Mouse (Mus musculus): Measurements from ENCODE around the gene Olfr958. TPM values are rescaled to one million over a fixed set of nuclear protein-coding genes. Genes with fewer than 3 reads are reported as not detected.

The Olfr958 gene
- polyA plus RNA-seq (2017; shearing (Covaris generic)): not detected

DNA sequence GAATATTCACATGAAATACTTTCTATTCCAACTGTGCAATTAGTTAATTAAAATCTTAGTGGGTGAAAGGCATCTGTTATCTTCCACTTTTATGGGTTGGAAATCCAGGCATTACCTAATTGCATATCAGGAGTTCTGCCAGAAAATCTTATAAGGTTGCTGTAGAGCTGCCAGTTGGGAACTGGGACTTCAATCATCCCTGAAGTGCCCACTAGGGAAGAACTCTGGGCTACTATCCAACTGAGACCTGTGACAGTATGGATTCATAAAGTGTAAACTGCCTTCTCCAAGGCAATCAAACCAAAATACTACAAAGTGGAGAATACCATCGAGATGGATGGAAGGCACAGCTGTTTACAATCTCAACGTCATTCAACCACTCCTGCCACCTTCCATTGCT lies at the start of gene Olfr958:
Gene Olfr958, minus strand, starts transcription at position 109 of the 400 bp plus-strand sequence.

GRCm38 (mm10) chr9:39575469-39575868 lies 21.6 kb upstream of the Olfr958 start, which contains the start of gene Olfr959:
Gene Olfr959 (minus strand): TSS chr9:39575569.

DNA sequence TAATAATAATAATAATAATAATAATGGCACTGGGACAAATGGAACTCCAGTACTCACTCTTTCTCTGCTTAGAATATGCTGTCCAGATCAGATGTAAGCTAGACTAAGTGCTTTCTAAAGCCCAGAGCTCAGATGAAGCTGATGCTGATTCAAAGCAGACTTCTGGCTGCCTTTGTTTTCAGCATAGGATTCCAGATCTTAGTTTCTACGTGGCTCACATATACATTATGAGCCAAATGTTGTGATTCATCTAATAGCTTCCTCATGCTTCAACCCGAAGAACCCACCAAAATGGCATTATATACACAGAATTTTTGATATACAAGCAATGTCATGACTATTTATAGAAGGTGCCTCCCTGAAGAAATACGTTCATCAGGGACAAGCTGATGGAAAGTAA lies 38.3 kb downstream of the Olfr958 start, which contains the start of gene Olfr957:
Gene Olfr957, minus strand, starts transcription at position 279 of the 400 bp plus-strand sequence.

Other genes starting within 250 kb of the Olfr958 start
- not detected for gene Olfr948, start 228.0 kb downstream of the Olfr958 start, polyA plus RNA-seq (2017; shearing (Covaris generic))
- gene Olfr951, start 166.6 kb downstream of the Olfr958 start, polyA plus RNA-seq (2017; shearing (Covaris generic)): not detected
- not detected for gene Olfr952, start 126.9 kb downstream of the Olfr958 start, polyA plus RNA-seq (2017; shearing (Covaris generic))
- not detected for gene Olfr954, start 97.4 kb downstream of the Olfr958 start, polyA plus RNA-seq (2017; shearing (Covaris generic))
- not detected for gene Olfr955, start 82.1 kb downstream of the Olfr958 start, polyA plus RNA-seq (2017; shearing (Covaris generic))
- gene Olfr44, start 60.1 kb downstream of the Olfr958 start, polyA plus RNA-seq (2017; shearing (Covaris generic)): not detected
- gene Olfr957, start 38.2 kb downstream of the Olfr958 start, polyA plus RNA-seq (2017; shearing (Covaris generic)): not detected
- not detected for gene Olfr959, start 21.5 kb upstream of the Olfr958 start, polyA plus RNA-seq (2017; shearing (Covaris generic))
- gene AW551984, start 50.3 kb upstream of the Olfr958 start, polyA plus RNA-seq (2017; shearing (Covaris generic)): not detected
- gene Olfr148, start 56.6 kb upstream of the Olfr958 start, polyA plus RNA-seq (2017; shearing (Covaris generic)): not detected
- not detected for gene Olfr960, start 67.3 kb upstream of the Olfr958 start, polyA plus RNA-seq (2017; shearing (Covaris generic))
- 0.30 TPM for gene Olfr961, start 91.0 kb upstream of the Olfr958 start, polyA plus RNA-seq (2017; shearing (Covaris generic))
- gene Olfr963, start 113.2 kb upstream of the Olfr958 start, polyA plus RNA-seq (2017; shearing (Covaris generic)): not detected
- gene Olfr149, start 153.1 kb upstream of the Olfr958 start, polyA plus RNA-seq (2017; shearing (Covaris generic)): not detected
- gene Olfr965, start 157.3 kb upstream of the Olfr958 start, polyA plus RNA-seq (2017; shearing (Covaris generic)): not detected
- not detected for gene Olfr150, start 176.9 kb upstream of the Olfr958 start, polyA plus RNA-seq (2017; shearing (Covaris generic))
- not detected for gene Olfr967, start 192.2 kb upstream of the Olfr958 start, polyA plus RNA-seq (2017; shearing (Covaris generic))
- not detected for gene Olfr968, start 229.2 kb upstream of the Olfr958 start, polyA plus RNA-seq (2017; shearing (Covaris generic))
- gene Olfr969, start 236.9 kb upstream of the Olfr958 start, polyA plus RNA-seq (2017; shearing (Covaris generic)): not detected

All from CD4-positive, CD25-positive, alpha-beta regulatory T cell, adult 9 weeks (primary cell).